Mouse (Mus musculus): ENCODE results near the gene Grrp1. TPM values are rescaled to one million over a fixed set of nuclear protein-coding genes. Genes with fewer than 3 reads are reported as not detected.

Grrp1 gene
- polyA plus RNA-seq, 1 experiment, result 16.6 TPM

DNA sequence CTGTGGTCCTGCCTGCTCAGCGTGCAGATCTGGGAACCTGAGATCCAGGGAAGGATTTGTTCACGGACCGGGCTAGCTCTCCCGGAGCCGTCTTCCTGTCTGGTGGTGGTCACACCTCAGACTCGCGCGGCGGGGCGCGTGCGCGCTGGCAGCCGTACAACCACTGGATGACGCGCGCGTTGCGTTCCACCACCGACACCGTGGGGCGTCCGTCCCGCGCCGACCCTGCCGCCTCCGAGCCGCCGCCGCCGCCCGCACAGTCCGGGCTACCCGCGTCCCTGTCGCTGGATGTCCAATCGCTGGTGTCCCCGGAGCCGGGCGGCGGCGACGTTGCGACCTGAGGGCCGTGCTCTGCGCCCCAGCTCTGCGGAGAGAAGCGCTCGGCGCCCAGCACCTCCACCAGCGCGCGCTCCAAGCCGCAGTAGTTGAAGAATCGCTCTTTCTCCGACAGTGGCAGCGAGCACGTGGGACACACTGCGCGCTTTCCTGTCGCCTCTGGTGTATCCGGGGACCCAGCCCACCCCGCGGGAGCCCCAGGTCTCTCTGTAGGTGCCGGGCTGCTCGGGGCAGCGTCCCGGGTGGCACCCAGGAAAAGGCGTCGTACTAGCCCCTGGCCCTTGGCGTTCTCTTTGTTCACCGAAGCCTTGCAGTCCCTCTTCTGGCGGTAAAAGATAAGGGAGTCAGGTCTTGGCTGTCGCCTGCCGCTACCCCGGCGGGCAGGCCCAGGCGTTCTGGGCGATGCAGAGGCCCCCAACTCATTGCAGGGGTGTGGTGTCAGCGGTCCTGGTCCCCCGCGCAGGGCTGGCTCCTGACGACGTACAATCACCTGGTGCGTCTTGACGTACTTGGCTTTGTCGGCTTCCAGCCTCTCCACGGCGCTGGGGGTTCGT is 2.4 kb downstream of the Grrp1 start:
- DNase-seq (ENCODE audit: low read depth), result peak; percentile 79
- 0 out of 2 replicates have a peak, but pooled peaks have one; percentile 35 for TF ChIP-seq POLR2A (IDR thresholded peaks at IDR 0.05; ENCODE audit: borderline replicate concordance, extremely low read depth, insufficient read depth, insufficient read length, poor library complexity, severe bottlenecking)
- TF ChIP-seq CTCF (IDR thresholded peaks at IDR 0.05; ENCODE audit: borderline replicate concordance, extremely low read depth, insufficient read depth, insufficient read length), result peak; percentile 6; the same call in 1 of the 2 replicates

- no peak for TF ChIP-seq POLR2A (IDR thresholded peaks at IDR 0.05; ENCODE audit: borderline replicate concordance, extremely low read depth, insufficient read depth, insufficient read length, poor library complexity, severe bottlenecking)
- no peak for TF ChIP-seq CTCF (IDR thresholded peaks at IDR 0.05; ENCODE audit: borderline replicate concordance, extremely low read depth, insufficient read depth, insufficient read length)
- DNase-seq (ENCODE audit: low read depth), result no peak
These were observed 3.0 kb downstream of the Grrp1 start for GRCm38 (mm10) chr4:134250930-134251240.

GRCm38 (mm10) chr4:134250116-134250929 is 3.6 kb downstream of the Grrp1 start:
- TF ChIP-seq CTCF (IDR thresholded peaks at IDR 0.05; ENCODE audit: borderline replicate concordance, extremely low read depth, insufficient read depth, insufficient read length), result no peak
- peak; percentile 27 for DNase-seq (ENCODE audit: low read depth)

DNA sequence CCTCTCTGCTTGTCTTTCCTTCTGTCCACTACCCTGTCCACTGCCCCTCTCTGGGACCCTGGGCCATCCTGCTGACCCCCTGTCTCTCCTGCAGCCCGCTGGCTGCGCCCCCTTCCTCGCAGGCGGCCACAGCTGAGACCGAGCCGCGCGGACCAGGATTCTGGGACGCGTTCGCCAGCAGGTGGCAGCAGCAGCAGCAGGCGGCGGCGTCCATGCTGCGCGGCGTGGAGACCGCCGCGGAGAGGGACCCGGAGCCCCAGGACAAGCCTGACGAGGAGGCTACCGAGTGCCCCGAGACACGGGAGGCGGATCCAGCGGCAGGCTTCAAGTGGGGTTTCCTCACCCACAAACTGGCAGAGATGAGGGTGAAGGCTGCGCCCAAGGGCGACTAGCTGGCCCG is 4.3 kb downstream of the Grrp1 start:
- peak; percentile 77 for DNase-seq (ENCODE audit: low read depth)
- TF ChIP-seq POLR2A (IDR thresholded peaks at IDR 0.05; ENCODE audit: borderline replicate concordance, extremely low read depth, insufficient read depth, insufficient read length, poor library complexity, severe bottlenecking) (no peak), CTCF (IDR thresholded peaks at IDR 0.05; ENCODE audit: borderline replicate concordance, extremely low read depth, insufficient read depth, insufficient read length) (peak; percentile 81)

GRCm38 (mm10) chr4:134246719-134247258 is 7.1 kb downstream of the Grrp1 start, which contains the start of gene Gm30191:
TSS of gene Gm30191 (plus strand) at chr4:134246935.
- DNase-seq (ENCODE audit: low read depth), result no peak
- TF ChIP-seq CTCF (IDR thresholded peaks at IDR 0.05; ENCODE audit: borderline replicate concordance, extremely low read depth, insufficient read depth, insufficient read length), result no peak
- TF ChIP-seq POLR2A (IDR thresholded peaks at IDR 0.05; ENCODE audit: borderline replicate concordance, extremely low read depth, insufficient read depth, insufficient read length, poor library complexity, severe bottlenecking), result no peak

- TF ChIP-seq POLR2A (IDR thresholded peaks at IDR 0.05; ENCODE audit: borderline replicate concordance, extremely low read depth, insufficient read depth, insufficient read length, poor library complexity, severe bottlenecking), result no peak
- TF ChIP-seq CTCF (IDR thresholded peaks at IDR 0.05; ENCODE audit: borderline replicate concordance, extremely low read depth, insufficient read depth, insufficient read length), result no peak
- DNase-seq (ENCODE audit: low read depth), result peak; percentile 69
These were observed 7.7 kb downstream of the Grrp1 start for GRCm38 (mm10) chr4:134246256-134246655.

- TF ChIP-seq CTCF (IDR thresholded peaks at IDR 0.05; ENCODE audit: borderline replicate concordance, extremely low read depth, insufficient read depth, insufficient read length) (peak; percentile 90), POLR2A (IDR thresholded peaks at IDR 0.05; ENCODE audit: borderline replicate concordance, extremely low read depth, insufficient read depth, insufficient read length, poor library complexity, severe bottlenecking) (0 out of 2 replicates have a peak, but pooled peaks have one; percentile 24)
- DNase-seq (ENCODE audit: low read depth), result peak; percentile 95
These were observed 8.6 kb downstream of the Grrp1 start, which contains the start of gene Zfp593 for GRCm38 (mm10) chr4:134245148-134245843. TSS of gene Zfp593 (minus strand) at chr4:134245592.

DNA sequence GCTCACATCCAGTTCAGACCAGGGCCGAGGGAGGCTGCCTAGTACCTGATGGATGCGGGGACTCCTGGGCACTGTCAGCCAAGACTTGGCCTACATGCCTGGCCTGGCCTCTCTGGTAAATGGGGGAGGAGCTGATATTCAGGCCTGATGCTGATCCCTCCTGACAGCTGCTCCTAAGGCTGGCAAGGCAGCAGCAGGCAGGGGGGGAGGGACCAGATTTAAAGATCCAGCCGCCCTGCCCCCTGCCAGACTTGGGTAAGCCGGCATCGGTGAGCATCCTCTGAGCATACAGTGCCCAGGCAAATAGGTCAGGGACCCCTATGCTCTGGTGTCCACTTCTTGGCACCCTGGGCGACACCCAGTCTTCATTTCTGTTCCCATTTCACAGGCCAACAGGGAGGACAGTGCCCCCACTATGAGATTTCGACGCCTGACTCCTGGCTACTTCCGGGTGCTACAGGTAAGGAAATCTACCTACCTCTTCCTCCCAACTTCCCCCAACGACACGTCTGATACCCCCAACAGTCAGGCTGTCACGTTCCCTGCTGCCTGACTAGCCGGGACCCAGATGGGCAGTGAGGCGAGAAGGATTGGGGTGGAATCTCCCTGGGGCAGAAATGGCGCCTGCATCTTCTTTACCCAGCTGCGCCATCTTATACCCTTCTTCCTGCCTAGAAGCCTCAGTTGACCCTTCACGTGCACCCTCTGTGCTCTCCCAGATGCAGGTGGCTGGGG is 10.2 kb downstream of the Grrp1 start, which contains the start of gene E130218I03Rik:
Gene E130218I03Rik (plus strand): TSS at position 147 of the 735 bp plus-strand sequence.
- TF ChIP-seq CTCF (IDR thresholded peaks at IDR 0.05; ENCODE audit: borderline replicate concordance, extremely low read depth, insufficient read depth, insufficient read length), result no peak
- DNase-seq (ENCODE audit: low read depth), result no peak

DNA sequence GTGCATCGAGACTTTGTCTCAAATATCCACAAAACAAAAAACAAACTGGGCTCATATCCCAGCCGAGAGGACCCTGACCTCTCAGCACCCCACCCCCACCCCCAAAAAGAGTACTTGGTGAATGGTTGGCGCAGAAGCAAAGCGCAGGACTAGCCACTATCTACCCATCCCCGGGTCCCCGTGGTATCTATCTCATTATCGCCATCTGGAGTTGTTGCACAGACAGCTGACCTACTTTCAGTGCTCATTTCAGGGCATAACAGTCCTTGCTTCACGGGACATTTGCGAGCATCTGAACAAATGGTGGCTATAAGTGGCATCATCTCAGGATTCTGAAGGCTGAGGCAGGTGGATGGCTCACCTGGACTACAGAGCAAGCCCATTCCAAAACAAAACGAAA is 15.2 kb downstream of the Grrp1 start:
- DNase-seq (ENCODE audit: low read depth), result no peak

DNA sequence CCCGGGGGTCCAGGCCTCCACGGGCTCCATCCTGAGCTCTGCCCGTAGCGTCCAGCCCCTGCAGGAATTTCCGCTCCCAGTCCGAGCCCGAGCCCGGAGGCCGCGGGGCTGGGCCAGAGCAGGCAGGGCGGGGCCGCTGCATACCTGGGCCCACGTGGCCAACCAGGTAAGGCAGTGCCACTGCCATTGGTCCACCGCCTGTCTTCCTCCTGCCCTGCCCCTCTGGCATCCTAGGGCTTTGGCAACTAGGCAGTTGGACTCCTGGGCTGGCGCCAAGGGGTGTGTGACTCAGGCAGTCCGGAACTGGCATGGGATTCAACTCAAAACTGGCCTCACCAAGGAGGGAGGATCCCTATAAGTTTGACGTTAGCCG is 15.6 kb downstream of the Grrp1 start, which contains the start of gene Cnksr1:
Gene Cnksr1 (minus strand): TSS at position 121 of the 373 bp plus-strand sequence.
- TF ChIP-seq POLR2A (IDR thresholded peaks at IDR 0.05; ENCODE audit: borderline replicate concordance, extremely low read depth, insufficient read depth, insufficient read length, poor library complexity, severe bottlenecking) (no peak), CTCF (IDR thresholded peaks at IDR 0.05; ENCODE audit: borderline replicate concordance, extremely low read depth, insufficient read depth, insufficient read length) (no peak)
- peak; percentile 33 for DNase-seq (ENCODE audit: low read depth)

More for the DNA sequence above, 15.2 kb downstream of the Grrp1 start:
- TF ChIP-seq POLR2A (IDR thresholded peaks at IDR 0.05; ENCODE audit: borderline replicate concordance, extremely low read depth, insufficient read depth, insufficient read length, poor library complexity, severe bottlenecking) (no peak), CTCF (IDR thresholded peaks at IDR 0.05; ENCODE audit: borderline replicate concordance, extremely low read depth, insufficient read depth, insufficient read length) (no peak)
